Comparison of ENCODE assay signal across 7 mouse cellular contexts in genomic region chr6:113194517-113194840, GRCm38 (mm10). TPM values are rescaled to one million over a fixed set of nuclear protein-coding genes. Genes with fewer than 3 reads are reported as not detected.
DNase-seq lines count a peak whose midpoint lies in the region; ATAC-seq and TF ChIP-seq lines count a peak whose summit lies in the region.

No protein-coding gene starts in this region.

- TF ChIP-seq POLR2A in limb, embryonic 14.5 days (IDR thresholded peaks at IDR 0.05; ENCODE audit: borderline replicate concordance, extremely low read depth, insufficient read depth, insufficient read length) = no peak

- H3K4me2 ChIP-seq in lung, postnatal 0 days (replicated peaks; ENCODE audit: low read depth, low read length) = peak overlapping the region; percentile 59; the same call in 1 of the 2 replicates
- H3K4me2 ChIP-seq in forebrain, embryonic 14.5 days (ENCODE audit: low read length) = peak overlapping the region; percentile 95
- peak overlapping the region; percentile 64 for H3K4me2 ChIP-seq in limb, embryonic 14.5 days (replicated peaks; ENCODE audit: low read depth, low read length, severe bottlenecking)
- peak overlapping the region; percentile 65 for H3K4me2 ChIP-seq in stomach, postnatal 0 days (replicated peaks; ENCODE audit: low read depth)

- H3K4me3 ChIP-seq in lung, postnatal 0 days (ENCODE audit: low read depth, low read length) = peak overlapping the region; percentile 34; the same call in 1 of the 2 replicates
- H3K4me3 ChIP-seq in forebrain, embryonic 14.5 days (ENCODE audit: low read depth, low read length) = peak overlapping the region; percentile 79
- H3K4me3 ChIP-seq in limb, embryonic 14.5 days (replicated peaks; ENCODE audit: low read length) = peak overlapping the region; percentile 40
- peak overlapping the region; percentile 39 for H3K4me3 ChIP-seq in stomach, postnatal 0 days (ENCODE audit: low read depth, low read length)

- no peak for TF ChIP-seq EP300 in lung, postnatal 0 days (IDR thresholded peaks at IDR 0.05)
- no peak for TF ChIP-seq EP300 in stomach, postnatal 0 days (optimal IDR thresholded peaks at IDR 0.05)

- no peak for TF ChIP-seq CTCF in lung, postnatal 0 days (IDR thresholded peaks at IDR 0.05)
- no peak for TF ChIP-seq CTCF in stomach, postnatal 0 days (IDR thresholded peaks at IDR 0.05; ENCODE audit: low read depth)

- no peaks in the 10 kb centered on the region for H3K36me3 ChIP-seq in lung, postnatal 0 days (ENCODE audit: insufficient read depth, low read length)
- 0 out of 2 replicates have a peak, but pooled peaks cover 3% of the 10 kb centered on the region for H3K36me3 ChIP-seq in forebrain, embryonic 14.5 days (ENCODE audit: control insufficient read depth, insufficient read depth, low read length)
- H3K36me3 ChIP-seq in limb, embryonic 14.5 days (ENCODE audit: control insufficient read depth, insufficient read depth, low read length) = no peaks in the 10 kb centered on the region
- H3K36me3 ChIP-seq in stomach, postnatal 0 days (ENCODE audit: control insufficient read depth, insufficient read depth, low read length) = no peaks in the 10 kb centered on the region

- no peak for ATAC-seq in lung, postnatal 0 days
- ATAC-seq in forebrain, embryonic 14.5 days = no peak
- ATAC-seq in limb, embryonic 14.5 days (ENCODE audit: low FRiP score, low read depth) = no peak
- ATAC-seq in stomach, postnatal 0 days (ENCODE audit: low FRiP score, low TSS enrichment) = no peak

- H3K9me3 ChIP-seq in lung, postnatal 0 days (ENCODE audit: low read length) = no peaks in the 10 kb centered on the region
- no peaks in the 10 kb centered on the region for H3K9me3 ChIP-seq in forebrain, embryonic 14.5 days (replicated peaks; ENCODE audit: control insufficient read depth, low read length)
- H3K9me3 ChIP-seq in limb, embryonic 14.5 days (ENCODE audit: control insufficient read depth, low read length) = no peaks in the 10 kb centered on the region
- H3K9me3 ChIP-seq in stomach, postnatal 0 days (ENCODE audit: control insufficient read depth, low read length) = no peaks in the 10 kb centered on the region

- no peak overlapping the region for H3K27ac ChIP-seq in lung, postnatal 0 days (ENCODE audit: low read length)
- H3K27ac ChIP-seq in forebrain, embryonic 14.5 days (ENCODE audit: low read depth, low read length) = peak overlapping the region; percentile 68
- no peak overlapping the region for H3K27ac ChIP-seq in limb, embryonic 14.5 days (replicated peaks; ENCODE audit: low read depth, low read length)
- H3K27ac ChIP-seq in stomach, postnatal 0 days (replicated peaks) = no peak overlapping the region

- 12% methylated on average over 5 of the region's 5 CpGs for WGBS in lung, postnatal 0 days
- 2% methylated on average over 5 of the region's 5 CpGs for WGBS in forebrain, embryonic 14.5 days
- 6% methylated on average over 5 of the region's 5 CpGs for WGBS in limb, embryonic 14.5 days
- 6% methylated on average over 5 of the region's 5 CpGs for WGBS in stomach, postnatal 0 days

- peaks cover 23% of the 10 kb centered on the region for H3K27me3 ChIP-seq in lung, postnatal 0 days (replicated peaks; ENCODE audit: insufficient read depth, low read length)
- no peaks in the 10 kb centered on the region for H3K27me3 ChIP-seq in forebrain, embryonic 14.5 days (replicated peaks; ENCODE audit: control insufficient read depth, insufficient read depth, low read length)
- H3K27me3 ChIP-seq in limb, embryonic 14.5 days (ENCODE audit: control insufficient read depth, insufficient read depth, low read length) = peaks cover 26% of the 10 kb centered on the region
- peaks cover 10% of the 10 kb centered on the region for H3K27me3 ChIP-seq in stomach, postnatal 0 days (ENCODE audit: control insufficient read depth, insufficient read depth, low read length)

- H3K9ac ChIP-seq in lung, postnatal 0 days (replicated peaks; ENCODE audit: low read depth) = no peak overlapping the region
- H3K9ac ChIP-seq in forebrain, embryonic 14.5 days (ENCODE audit: low read length) = peak overlapping the region; percentile 92
- 0 out of 2 replicates have a peak overlapping the region, but pooled peaks have one; percentile 12 for H3K9ac ChIP-seq in limb, embryonic 14.5 days (ENCODE audit: low read depth, low read length, severe bottlenecking)
- H3K9ac ChIP-seq in stomach, postnatal 0 days (ENCODE audit: low read length) = no peak overlapping the region

- H3K4me1 ChIP-seq in lung, postnatal 0 days (ENCODE audit: insufficient read depth, low read depth, low read length) = no peaks in the 10 kb centered on the region
- peaks cover 19% of the 10 kb centered on the region for H3K4me1 ChIP-seq in forebrain, embryonic 14.5 days (ENCODE audit: control insufficient read depth, insufficient read depth, low read length)
- peaks cover 12% of the 10 kb centered on the region for H3K4me1 ChIP-seq in limb, embryonic 14.5 days (ENCODE audit: control insufficient read depth, insufficient read depth, low read length)
- no peaks in the 10 kb centered on the region for H3K4me1 ChIP-seq in stomach, postnatal 0 days (replicated peaks; ENCODE audit: control insufficient read depth, insufficient read depth)

- no peak for DNase-seq in lung, postnatal 0 days (ENCODE audit: low spot score)
- no peak for DNase-seq in lung, adult 18-20 months
- DNase-seq in forebrain, embryonic 14.5 days (ENCODE audit: low spot score) = no peak
- DNase-seq in limb, embryonic 14.5 days (ENCODE audit: low spot score) = no peak
- DNase-seq in stomach, postnatal 0 days (ENCODE audit: low spot score) = no peak
- no peak for DNase-seq in cerebellum, adult 9-11 months
- no peak for DNase-seq in kidney, adult 18-20 months

RNA-seq across cellular contexts. Expression of gene Lhfpl4, which starts 0.7 kb away (rescaled TPM):
- 0.25 and 0.39 TPM in 2 replicates for polyA plus RNA-seq in lung, postnatal 0 days (2015; fragmentation: Nextera tagmentation; extraction: Ambion mirVana)
- 8.8 and 11.3 TPM in 2 replicates for polyA plus RNA-seq in forebrain, embryonic 14.5 days (2014; fragmentation: Nextera tagmentation; extraction: Ambion mirVana)
- polyA plus RNA-seq in limb, embryonic 14.5 days (2012; rRNA removed) = 0.65 and 0.67 TPM in 2 replicates
- 0.32 and 0.64 TPM in 2 replicates for polyA plus RNA-seq in limb, embryonic 14.5 days (2014; fragmentation: Nextera tagmentation; extraction: Ambion mirVana)
- 0.84 and 0.93 TPM in 2 replicates for polyA plus RNA-seq in stomach, postnatal 0 days (2015; fragmentation: Nextera tagmentation; extraction: Ambion mirVana)

RNA-seq across cellular contexts. Expression of gene Mtmr14, which starts 43.2 kb away (rescaled TPM):
- 27.4 and 33.6 TPM in 2 replicates for polyA plus RNA-seq in lung, postnatal 0 days (2015; fragmentation: Nextera tagmentation; extraction: Ambion mirVana)
- 41.7 and 43.6 TPM in 2 replicates for polyA plus RNA-seq in forebrain, embryonic 14.5 days (2014; fragmentation: Nextera tagmentation; extraction: Ambion mirVana)
- polyA plus RNA-seq in limb, embryonic 14.5 days (2012; rRNA removed) = 31.2 and 44.0 TPM in 2 replicates
- polyA plus RNA-seq in limb, embryonic 14.5 days (2014; fragmentation: Nextera tagmentation; extraction: Ambion mirVana) = 30.4 and 31.8 TPM in 2 replicates
- 20.3 and 20.6 TPM in 2 replicates for polyA plus RNA-seq in stomach, postnatal 0 days (2015; fragmentation: Nextera tagmentation; extraction: Ambion mirVana)

Comparison
In these comparisons a context has a peak if more than half of its experiments do, and no peak if none do; other contexts are left out.
1. H3K9ac ChIP-seq: peak in forebrain, embryonic 14.5 days (single experiment) and limb, embryonic 14.5 days (single experiment); none in lung, postnatal 0 days (single experiment) and stomach, postnatal 0 days (single experiment).
2. Peak in every context shown above with its lines, with median percentiles within 50 percentile points of each other: H3K4me2 ChIP-seq and H3K4me3 ChIP-seq.